Mouse (Mus musculus) hindbrain, embryonic 16.5 days (tissue): ENCODE data around the gene Sv2a. TPM values are rescaled to one million over a fixed set of nuclear protein-coding genes. Genes with fewer than 3 reads are reported as not detected.
A peak's percentile ranks its signal among the peaks of the same experiment; 100 is the strongest.
"Not testable (repeated sequence)": the region's sequence is repeated elsewhere in the genome, so short reads cannot be mapped to it uniquely, and the experiment has no call there.

ENCODE experiments used
- ATAC-seq: fragments of 200-750 bp; cut with Nextera tagmentation; 2 replicates; pipeline ENCODE4 v1.8.0; 2017; ENCODE audit warnings: moderate TSS enrichment, moderate library complexity
- H3K27ac ChIP-seq: fragments of 300-500 bp; sonication (generic); 2 replicates; pipeline ENCODE4 v1.5.1; 2014; ENCODE audit warnings: low read depth, mild to moderate bottlenecking, control low read depth, low read length, moderate library complexity
- H3K27me3 ChIP-seq: fragments of 300-500 bp; sonication (generic); replicated peaks from 2 replicates; pipeline ENCODE4 v1.6.1; 2014; ENCODE audit warnings: low read length; ENCODE audit not compliant: control insufficient read depth, insufficient read depth
- H3K36me3 ChIP-seq: fragments of 300-500 bp; sonication (generic); 2 replicates; pipeline ENCODE4 v1.6.1; 2014; ENCODE audit warnings: mild to moderate bottlenecking, low read length, moderate library complexity, mixed read lengths; ENCODE audit not compliant: control insufficient read depth, insufficient read depth
- H3K4me1 ChIP-seq: fragments of 300-500 bp; sonication (generic); 2 replicates; pipeline ENCODE4 v1.6.1; 2014; ENCODE audit warnings: low read depth, low read length; ENCODE audit not compliant: control insufficient read depth, insufficient read depth
- H3K4me2 ChIP-seq: fragments of 300-500 bp; sonication (generic); 2 replicates; pipeline ENCODE4 v1.6.1; 2014; ENCODE audit warnings: mild to moderate bottlenecking, low read length, control low read depth, moderate library complexity
- H3K4me3 ChIP-seq: fragments of 300-500 bp; sonication (generic); 2 replicates; pipeline ENCODE4 v1.5.1; 2014; ENCODE audit warnings: mild to moderate bottlenecking, low read length, control low read depth, moderate library complexity
- H3K9ac ChIP-seq: fragments of 300-500 bp; sonication (generic); 2 replicates; pipeline ENCODE4 v1.6.1; 2014; ENCODE audit warnings: low read depth, mild to moderate bottlenecking, control low read depth, low read length, moderate library complexity
- H3K9me3 ChIP-seq: fragments of 300-500 bp; sonication (generic); 2 replicates; pipeline ENCODE4 v1.6.1; 2014; ENCODE audit warnings: mild to moderate bottlenecking, low read length, moderate library complexity; ENCODE audit not compliant: control insufficient read depth
- WGBS: fragments of 180-500 bp; shearing (Covaris S2); extraction: QIAGEN DNeasy Blood & Tissue Kit; methylation state at CpG from one replicate; pipeline ENCODE4 v1.1.7; 2014; 5-methylcytosine and 5-hydroxymethylcytosine counted together
- microRNA-seq: library from miRNA; unstranded; fragments of <30 nt; microRNA quantifications from one replicate; pipeline ENCODE4, GENCODE M21; 2017
- polyA plus RNA-seq: library from polyadenylated mRNA; unstranded; fragments of >200 nt; fragmentation: Nextera tagmentation; extraction: Ambion mirVana; gene quantifications from 2 replicates; pipeline ENCODE4 v1.2.1, GENCODE M21; 2015

Sv2a gene
- polyA plus RNA-seq, 1 experiment from 2014 or later = 135 TPM

GRCm38 (mm10) chr3:96237904-96238511, 57.1 kb downstream of the Sv2a start:
- Histone ChIP-seq H3K27ac (no peak overlapping the region), H3K4me3 (peak overlapping the region; percentile 28), H3K27me3 (no peaks in the 10 kb centered on the region), H3K36me3 (no peaks in the 10 kb centered on the region), H3K4me2 (peak overlapping the region; percentile 46), H3K9me3 (no peaks in the 10 kb centered on the region), H3K4me1 (peaks cover 12% of the 10 kb centered on the region), H3K9ac (peak overlapping the region; percentile 30)
- WGBS = 0% methylated on average over 12 of the region's 12 CpGs
- ATAC-seq = no peak

- H3K4me2 ChIP-seq = peak within 1 kb of the TSS; percentile 46
- 0% methylated on average over 22 of the region's 68 CpGs for WGBS
- not testable (repeated sequence) for H3K9me3 ChIP-seq, H3K36me3 ChIP-seq, H3K27ac ChIP-seq, H3K27me3 ChIP-seq
- peak; percentile 88 for ATAC-seq
- H3K9ac ChIP-seq = peak within 1 kb of the TSS; percentile 50
- peaks cover 13% of the 10 kb centered on the region for H3K4me1 ChIP-seq
- peak within 1 kb of the TSS; percentile 34 for H3K4me3 ChIP-seq
Measured at GRCm38 (mm10) chr3:96238954-96239793, 58.2 kb downstream of the Sv2a start, which contains the start of gene Hist2h3c2. Gene Hist2h3c2 (minus strand): TSS chr3:96239127.

- 5% methylated on average over 20 of the region's 85 CpGs for WGBS
- peak; percentile 92 for ATAC-seq
- peak within 1 kb of the TSS; percentile 50 for H3K9ac ChIP-seq
Measured at GRCm38 (mm10) chr3:96239949-96240798, 59.2 kb downstream of the Sv2a start, which contains the start of gene Hist2h2aa2. Gene Hist2h2aa2 (minus strand): TSS chr3:96240276.

GRCm38 (mm10) chr3:96240799-96241197, 59.8 kb downstream of the Sv2a start:
- Histone ChIP-seq H3K27ac (peak overlapping the region; percentile 83), H3K36me3 (no peaks in the 10 kb centered on the region), H3K27me3 (no peaks in the 10 kb centered on the region), H3K4me1 (peaks cover 19% of the 10 kb centered on the region), H3K4me2 (peak overlapping the region; percentile 52), H3K9ac (peak overlapping the region; percentile 45), H3K9me3 (no peaks in the 10 kb centered on the region), H3K4me3 (no peak overlapping the region; the same call in 1 of the 2 replicates)
- no peak for ATAC-seq
- WGBS = 77% methylated on average over 9 of the region's 9 CpGs

More at GRCm38 (mm10) chr3:96239949-96240798, 59.2 kb downstream of the Sv2a start, which contains the start of gene Hist2h2aa2:
- not testable (repeated sequence) for H3K36me3 ChIP-seq, H3K27me3 ChIP-seq, H3K9me3 ChIP-seq
- Histone ChIP-seq H3K4me3 (peak within 1 kb of the TSS; percentile 34), H3K27ac (peak within 1 kb of the TSS; percentile 83), H3K4me2 (peak within 1 kb of the TSS; percentile 52), H3K4me1 (peaks cover 19% of the 10 kb centered on the region)

DNA sequence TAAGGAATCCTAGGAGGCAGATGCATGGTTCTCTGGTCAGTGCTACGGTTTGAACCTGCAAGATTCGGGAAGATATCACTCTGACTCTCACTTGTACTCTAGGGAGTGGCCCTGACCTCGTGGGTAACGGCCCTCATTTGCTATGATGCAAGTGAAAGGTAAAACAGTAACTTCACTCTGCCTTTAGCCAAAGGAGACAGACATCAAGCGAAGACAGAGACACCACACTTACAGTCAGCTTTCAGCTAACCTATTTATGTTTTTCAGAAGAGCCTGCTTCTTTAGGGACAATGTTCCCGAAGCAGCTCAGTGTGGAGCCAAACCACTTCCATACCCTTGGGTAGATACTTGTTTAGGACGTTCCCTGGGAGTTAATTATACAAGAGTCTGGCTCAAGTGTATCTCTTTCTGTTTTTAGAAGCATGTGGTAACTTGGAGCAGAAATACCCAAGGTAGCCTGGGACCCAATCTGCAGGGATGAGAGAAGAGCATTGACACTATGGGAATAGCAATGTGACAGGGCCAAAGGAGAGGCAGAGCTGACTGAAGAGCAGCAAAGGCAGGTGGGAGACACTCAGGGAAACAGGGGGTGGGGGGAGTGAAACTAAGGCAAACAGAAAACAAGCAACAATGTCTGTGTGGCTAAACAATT, 63.1 kb downstream of the Sv2a start:
- WGBS = 85% methylated on average over 7 of the region's 7 CpGs
- Histone ChIP-seq H3K27ac (0 out of 2 replicates have a peak overlapping the region, but pooled peaks have one; percentile 23), H3K9me3 (no peaks in the 10 kb centered on the region), H3K4me3 (no peak overlapping the region), H3K4me2 (peak overlapping the region; percentile 67), H3K4me1 (peaks cover 14% of the 10 kb centered on the region), H3K27me3 (no peaks in the 10 kb centered on the region), H3K36me3 (no peaks in the 10 kb centered on the region), H3K9ac (0 out of 2 replicates have a peak overlapping the region, but pooled peaks have one; percentile 8)
- ATAC-seq = no peak

Small RNA genes lying within 50 kb of the gene (microRNA-seq; reads per million reads assigned to microRNA genes)
- not detected for gene Gm44492
- gene Gm47311 = not detected

Other genes starting within 250 kb of the Sv2a start
- 27.7 and 41.3 TPM in 2 replicates for gene Plekho1, start 185.2 kb upstream of the Sv2a start, polyA plus RNA-seq
- gene Vps45, start 122.7 kb upstream of the Sv2a start, polyA plus RNA-seq = 58.7 and 60.8 TPM in 2 replicates
- gene Otud7b, start 76.6 kb upstream of the Sv2a start, polyA plus RNA-seq = 6.5 and 8.7 TPM in 2 replicates
- 12.7 and 13.9 TPM in 2 replicates for gene Mtmr11, start 19.1 kb upstream of the Sv2a start, polyA plus RNA-seq
- 131 and 152 TPM in 2 replicates for gene Sf3b4, start 8.8 kb upstream of the Sv2a start, polyA plus RNA-seq
- gene Bola1, start 38.6 kb downstream of the Sv2a start, polyA plus RNA-seq = 52.7 and 57.2 TPM in 2 replicates
- gene Hist2h2ab, start 38.7 kb downstream of the Sv2a start, polyA plus RNA-seq = not detected in 2 replicates
- 1.3 TPM in 1 of 2 replicates, not detected in the other for gene Hist2h2ac, start 39.7 kb downstream of the Sv2a start, polyA plus RNA-seq
- 4.9 and 5.5 TPM in 2 replicates for gene Hist2h2be, start 40.0 kb downstream of the Sv2a start, polyA plus RNA-seq
- gene Hist2h3c2, start 58.0 kb downstream of the Sv2a start, polyA plus RNA-seq = 0.70 and 1.1 TPM in 2 replicates
- gene Hist2h2aa2, start 59.1 kb downstream of the Sv2a start, polyA plus RNA-seq = 31.6 and 34.2 TPM in 2 replicates
- gene Hist2h2aa1, start 64.3 kb downstream of the Sv2a start, polyA plus RNA-seq = 6.1 and 9.9 TPM in 2 replicates
- 0.21 and 0.47 TPM in 2 replicates for gene Hist2h3c1, start 65.5 kb downstream of the Sv2a start, polyA plus RNA-seq
- gene Hist2h4, start 82.2 kb downstream of the Sv2a start, polyA plus RNA-seq = 2.8 and 3.1 TPM in 2 replicates
- 8.1 and 8.4 TPM in 2 replicates for gene Hist2h3b, start 87.5 kb downstream of the Sv2a start, polyA plus RNA-seq
- 1.5 and 2.1 TPM in 2 replicates for gene Hist2h2bb, start 88.6 kb downstream of the Sv2a start, polyA plus RNA-seq
- 1.7 and 2.3 TPM in 2 replicates for gene Fcgr1, start 112.8 kb downstream of the Sv2a start, polyA plus RNA-seq